Mouse (Mus musculus) heart, adult 2 months (tissue): Measurements from ENCODE around the gene Ampd1.

Source experiments
- CTCF ChIP-seq: fragments of 200-600 bp; IDR thresholded peaks from 2 replicates; pipeline ENCODE4 v1.8.1; 2022; ENCODE audit warnings: antibody characterized with exemption, mild to moderate bottlenecking, moderate library complexity
- EP300 ChIP-seq: fragments of 200-500 bp; IDR thresholded peaks from 2 replicates; pipeline ENCODE4 v1.6.1; 2011; ENCODE audit warnings: low read depth, low read length, control low read depth; ENCODE audit not compliant: insufficient read depth
- POLR2A ChIP-seq: fragments of 200-500 bp; IDR thresholded peaks from 2 replicates; pipeline ENCODE4 v1.6.1; 2011; ENCODE audit warnings: mild to moderate bottlenecking, low read depth, low read length, control low read depth; ENCODE audit not compliant: insufficient read depth

DNA sequence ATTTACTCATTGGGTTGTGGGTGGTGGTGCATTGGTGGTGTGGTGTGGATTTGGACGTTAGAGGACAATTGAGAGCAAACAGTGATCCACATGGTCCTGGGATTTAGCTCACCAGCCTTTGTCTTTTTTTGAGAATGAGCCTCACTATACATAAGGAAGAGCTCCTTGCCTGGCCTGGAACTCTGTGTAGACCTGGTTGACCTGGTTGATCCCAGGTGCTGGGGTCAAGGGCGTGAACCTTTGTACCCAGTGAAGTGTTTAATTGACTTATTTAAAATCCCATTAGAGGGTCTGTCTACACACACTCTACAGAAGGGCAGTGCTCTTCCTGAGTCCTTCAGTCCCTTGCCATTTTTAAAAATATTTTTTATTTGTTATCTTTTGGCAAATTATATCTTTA is 71.5 kb downstream of the Ampd1 start:
- TF ChIP-seq CTCF (no peak), POLR2A (no peak), EP300 (no peak)
